Mouse (Mus musculus): ENCODE measurements at regions not wholly inside any gene's neighbourhood (a gene's known extent, or its start where the extent isn't known, plus 50 kb on each side); places are given as distances from the start of the nearest gene placed in this dataset.

- TF ChIP-seq CTCF (IDR thresholded peaks at IDR 0.05; ENCODE audit: low read depth, low read length) = no peak
- TF ChIP-seq TAL1 (conservative IDR thresholded peaks at IDR 0.05; ENCODE audit: low read depth, low read length) = no peak
- TF ChIP-seq POLR2AphosphoS5 (IDR thresholded peaks at IDR 0.05; ENCODE audit: insufficient replicate concordance, low read depth, low read length) = no peak
- no peak for TF ChIP-seq GATA2 (IDR thresholded peaks at IDR 0.05; ENCODE audit: borderline replicate concordance, low read depth, low read length)
- no peak for TF ChIP-seq GATA1 (IDR thresholded peaks at IDR 0.05; ENCODE audit: borderline replicate concordance, low read length)
Observed at GRCm38 (mm10) chr13:26519054-26519453, 250.9 kb downstream of the Hdgfl1 start.

Data from G1E (cell line).